ENCODE assay signal across 19 mouse cellular contexts in genomic region chr19:55343274-55343673, GRCm38 (mm10). TPM values are rescaled to one million over a fixed set of nuclear protein-coding genes. Genes with fewer than 3 reads are reported as not detected.
DNase-seq lines count a peak whose midpoint lies in the region; ATAC-seq and TF ChIP-seq lines count a peak whose summit lies in the region.
"Had no signal": no experiment of that assay in that cellular context is flagged by ENCODE, and none has a peak within 500 bp of the region (broad histone marks: within the 10 kb centered on the region; RNA-seq: fewer than 3 reads in every experiment).

No protein-coding gene starts in this region.

- peaks cover 2% of the 10 kb centered on the region; the same call in 1 of the 2 replicates for H3K4me1 ChIP-seq in midbrain, embryonic 11.5 days (ENCODE audit: control insufficient read depth, insufficient read depth, low read length)
- H3K4me1 ChIP-seq in midbrain, postnatal 0 days (ENCODE audit: insufficient read depth, low read length), result 0 out of 2 replicates have a peak, but pooled peaks cover 3% of the 10 kb centered on the region
- no peaks in the 10 kb centered on the region for H3K4me1 ChIP-seq in heart, embryonic 12.5 days (replicated peaks)
- H3K4me1 ChIP-seq in midbrain, embryonic 15.5 days, result 0 out of 2 replicates have a peak, but pooled peaks cover 5% of the 10 kb centered on the region
- H3K4me1 ChIP-seq: forebrain, embryonic 10.5 days; forebrain, embryonic 15.5 days had no signal

- H3K9ac ChIP-seq in midbrain, embryonic 11.5 days (ENCODE audit: low read length), result no peak overlapping the region
- H3K9ac ChIP-seq in midbrain, postnatal 0 days (replicated peaks; ENCODE audit: low read length, poor library complexity, severe bottlenecking), result no peak overlapping the region
- H3K9ac ChIP-seq in heart, embryonic 12.5 days, result no peak overlapping the region
- H3K9ac ChIP-seq in midbrain, embryonic 15.5 days, result no peak overlapping the region
- H3K9ac ChIP-seq: embryonic facial prominence, embryonic 15.5 days; forebrain, embryonic 15.5 days had no signal

- no peak overlapping the region for H3K4me3 ChIP-seq in midbrain, embryonic 11.5 days (ENCODE audit: low read depth, low read length)
- no peak overlapping the region for H3K4me3 ChIP-seq in midbrain, postnatal 0 days (ENCODE audit: low read depth, low read length)
- H3K4me3 ChIP-seq in heart, embryonic 12.5 days, result no peak overlapping the region
- no peak overlapping the region for H3K4me3 ChIP-seq in midbrain, embryonic 15.5 days
- H3K4me3 ChIP-seq: embryonic facial prominence, embryonic 15.5 days; erythroblast, embryonic 14.5 days; forebrain, embryonic 10.5 days; forebrain, embryonic 15.5 days had no signal

- H3K4me2 ChIP-seq in midbrain, embryonic 11.5 days, result no peak overlapping the region
- H3K4me2 ChIP-seq in midbrain, postnatal 0 days (ENCODE audit: low read depth, low read length, poor library complexity, severe bottlenecking), result no peak overlapping the region
- no peak overlapping the region for H3K4me2 ChIP-seq in heart, embryonic 12.5 days
- H3K4me2 ChIP-seq in midbrain, embryonic 15.5 days, result no peak overlapping the region
- H3K4me2 ChIP-seq: embryonic facial prominence, embryonic 15.5 days; forebrain, embryonic 15.5 days had no signal

- no peak for ATAC-seq in midbrain, embryonic 11.5 days (ENCODE audit: low FRiP score)
- no peak for ATAC-seq in midbrain, postnatal 0 days (ENCODE audit: low FRiP score)
- ATAC-seq in heart, embryonic 12.5 days (ENCODE audit: insufficient number of reproducible peaks, low FRiP score), result no peak
- ATAC-seq in midbrain, embryonic 15.5 days (replicated peaks), result no peak
- ATAC-seq: forebrain, embryonic 15.5 days had no signal

- H3K36me3 ChIP-seq in midbrain, embryonic 11.5 days (ENCODE audit: control insufficient read depth, insufficient read depth, low read length), result no peaks in the 10 kb centered on the region
- H3K36me3 ChIP-seq in midbrain, postnatal 0 days (ENCODE audit: insufficient read depth, low read length), result no peaks in the 10 kb centered on the region
- peaks cover 9% of the 10 kb centered on the region; the same call in 1 of the 2 replicates for H3K36me3 ChIP-seq in heart, embryonic 12.5 days
- H3K36me3 ChIP-seq in midbrain, embryonic 15.5 days (replicated peaks), result no peaks in the 10 kb centered on the region
- H3K36me3 ChIP-seq: forebrain, embryonic 15.5 days had no signal

- peak; percentile 45 for DNase-seq in kidney, adult 9 months
- no peak for DNase-seq in kidney, postnatal 4 days
- DNase-seq in midbrain, embryonic 11.5 days (ENCODE audit: low spot score, missing footprints), result peak; percentile 60
- no peak for DNase-seq in midbrain, postnatal 0 days (ENCODE audit: low spot score)
- DNase-seq in large intestine, adult 2 months (ENCODE audit: low read depth, low spot score), result peak; percentile 29
- DNase-seq: adrenal gland, postnatal 10 days; cerebellum, adult 11 months; cerebellum, adult 8-10 months; cerebellum, postnatal 14 days; embryo, embryonic 11 days; gastrocnemius, postnatal 36 days; heart, adult 11 months; heart, postnatal 14 days had no signal

- no peak for TF ChIP-seq CTCF in midbrain, postnatal 0 days (IDR thresholded peaks at IDR 0.05)

- H3K27ac ChIP-seq in midbrain, embryonic 11.5 days (ENCODE audit: low read depth, low read length), result no peak overlapping the region
- no peak overlapping the region for H3K27ac ChIP-seq in midbrain, postnatal 0 days (ENCODE audit: low read depth, low read length)
- no peak overlapping the region for H3K27ac ChIP-seq in heart, embryonic 12.5 days (ENCODE audit: poor library complexity, severe bottlenecking)
- H3K27ac ChIP-seq in midbrain, embryonic 15.5 days, result no peak overlapping the region
- H3K27ac ChIP-seq: embryonic facial prominence, embryonic 15.5 days; forebrain, embryonic 10.5 days; forebrain, embryonic 15.5 days had no signal

- H3K27me3 ChIP-seq in midbrain, embryonic 11.5 days (ENCODE audit: control insufficient read depth, insufficient read depth, low read length), result no peaks in the 10 kb centered on the region
- H3K27me3 ChIP-seq in midbrain, postnatal 0 days (ENCODE audit: insufficient read depth, low read length), result no peaks in the 10 kb centered on the region
- H3K27me3 ChIP-seq in heart, embryonic 12.5 days (replicated peaks), result no peaks in the 10 kb centered on the region
- no peaks in the 10 kb centered on the region for H3K27me3 ChIP-seq in midbrain, embryonic 15.5 days (replicated peaks)
- H3K27me3 ChIP-seq: embryonic facial prominence, embryonic 15.5 days; forebrain, embryonic 15.5 days had no signal

- 92% methylated on average over 9 of the region's 9 CpGs for WGBS in midbrain, embryonic 11.5 days
- WGBS in midbrain, postnatal 0 days, result 86% methylated on average over 9 of the region's 9 CpGs
- 37% methylated on average over 9 of the region's 9 CpGs for WGBS in large intestine, adult 2 months
- WGBS in heart, embryonic 12.5 days, result 82% methylated on average over 9 of the region's 9 CpGs
- WGBS in midbrain, embryonic 15.5 days, result 90% methylated on average over 9 of the region's 9 CpGs

- no peaks in the 10 kb centered on the region for H3K9me3 ChIP-seq in midbrain, embryonic 11.5 days (ENCODE audit: control insufficient read depth, low read length)
- no peaks in the 10 kb centered on the region for H3K9me3 ChIP-seq in midbrain, postnatal 0 days (ENCODE audit: low read length)
- no peaks in the 10 kb centered on the region for H3K9me3 ChIP-seq in heart, embryonic 12.5 days (replicated peaks)
- H3K9me3 ChIP-seq in midbrain, embryonic 15.5 days, result no peaks in the 10 kb centered on the region
- H3K9me3 ChIP-seq: embryonic facial prominence, embryonic 15.5 days; forebrain, embryonic 10.5 days; forebrain, embryonic 15.5 days had no signal

RNA-seq across cellular contexts. Expression of gene Vti1a, which starts 27.2 kb away (rescaled TPM):
- 27.1 and 28.2 TPM in 2 replicates for polyA plus RNA-seq in midbrain, embryonic 11.5 days (2014; fragmentation: Nextera tagmentation; extraction: Ambion mirVana)
- 43.2 and 52.1 TPM in 2 replicates for total RNA-seq in midbrain, postnatal 0 days (2014; rRNA removed)
- 33.8 and 34.2 TPM in 2 replicates for polyA plus RNA-seq in midbrain, postnatal 0 days (2015; fragmentation: Nextera tagmentation; extraction: Ambion mirVana)
- 7.8 and 10.9 TPM in 2 replicates for polyA plus RNA-seq in large intestine, adult 2 months (2012; rRNA removed)
- polyA plus RNA-seq in heart, embryonic 12.5 days (2016; fragmentation: Nextera tagmentation; extraction: Ambion mirVana), result 19.6 TPM in 2 replicates
- 36.8 and 40.6 TPM in 2 replicates for polyA plus RNA-seq in midbrain, embryonic 15.5 days (2015; fragmentation: Nextera tagmentation; extraction: Ambion mirVana)

RNA-seq across cellular contexts. Expression of gene Zdhhc6, which starts 27.4 kb away (rescaled TPM):
- 112 and 116 TPM in 2 replicates for polyA plus RNA-seq in midbrain, embryonic 11.5 days (2014; fragmentation: Nextera tagmentation; extraction: Ambion mirVana)
- total RNA-seq in midbrain, postnatal 0 days (2014; rRNA removed), result 41.4 and 42.6 TPM in 2 replicates
- polyA plus RNA-seq in midbrain, postnatal 0 days (2015; fragmentation: Nextera tagmentation; extraction: Ambion mirVana), result 48.1 and 49.7 TPM in 2 replicates
- polyA plus RNA-seq in large intestine, adult 2 months (2012; rRNA removed), result 14.7 and 15.4 TPM in 2 replicates
- 71.5 and 72.1 TPM in 2 replicates for polyA plus RNA-seq in heart, embryonic 12.5 days (2016; fragmentation: Nextera tagmentation; extraction: Ambion mirVana)
- 66.9 and 67.6 TPM in 2 replicates for polyA plus RNA-seq in midbrain, embryonic 15.5 days (2015; fragmentation: Nextera tagmentation; extraction: Ambion mirVana)

Comparison
In these comparisons a context has a peak if more than half of its experiments do, and no peak if none do; other contexts are left out.
1. DNase-seq: peak in kidney, adult 9 months (single experiment), midbrain, embryonic 11.5 days (single experiment) and large intestine, adult 2 months (single experiment); none in kidney, postnatal 4 days (0 of 2) and midbrain, postnatal 0 days (single experiment).